In genomic region chr7:45417962-45418492, GRCm38 (mm10) we compare ENCODE assay signal across 20 mouse cellular contexts. TPM values are rescaled to one million over a fixed set of nuclear protein-coding genes. Genes with fewer than 3 reads are reported as not detected.
DNase-seq lines count a peak whose midpoint lies in the region; ATAC-seq and TF ChIP-seq lines count a peak whose summit lies in the region.
"Had no signal": no experiment of that assay in that cellular context is flagged by ENCODE, and none has a peak within 500 bp of the region (broad histone marks: within the 10 kb centered on the region; RNA-seq: fewer than 3 reads in every experiment).

No protein-coding gene starts in this region.

- no peak for TF ChIP-seq POLR2A in ES-Bruce4 (IDR thresholded peaks at IDR 0.05; ENCODE audit: insufficient read depth, low read length)

- no peak for DNase-seq in forebrain, embryonic 10.5 days (ENCODE audit: extremely low spot score, low spot score)
- no peak for DNase-seq in kidney, postnatal 14 days
- no peak for DNase-seq in limb, embryonic 10.5 days (ENCODE audit: low spot score)
- DNase-seq in urinary bladder, postnatal 36 days (ENCODE audit: low spot score in 2 of 2) = no peak
- DNase-seq in liver = no peak
- DNase-seq: adrenal gland, adult 2 months; cerebellum, adult 9-10 months; gastrocnemius, postnatal 10 days; kidney, postnatal 25 days; layer of hippocampus, postnatal 36 days; right cerebral cortex, postnatal 25 days had no signal

- H3K9ac ChIP-seq in forebrain, embryonic 12.5 days = no peak overlapping the region
- H3K9ac ChIP-seq in kidney, embryonic 16.5 days (replicated peaks; ENCODE audit: low read length) = peak overlapping the region; percentile 25
- 0 out of 2 replicates have a peak overlapping the region, but pooled peaks have one; percentile 7 for H3K9ac ChIP-seq in ES-Bruce4 (ENCODE audit: low read depth, poor library complexity, severe bottlenecking)
- H3K9ac ChIP-seq: hindbrain, embryonic 14.5 days; midbrain, embryonic 12.5 days had no signal

- H3K4me1 ChIP-seq in forebrain, embryonic 10.5 days = peaks cover 51% of the 10 kb centered on the region
- peaks cover 18% of the 10 kb centered on the region for H3K4me1 ChIP-seq in forebrain, embryonic 12.5 days
- H3K4me1 ChIP-seq in kidney, embryonic 16.5 days (ENCODE audit: insufficient read depth, low read length) = peaks cover 31% of the 10 kb centered on the region
- peaks cover 7% of the 10 kb centered on the region for H3K4me1 ChIP-seq in ES-Bruce4 (ENCODE audit: control insufficient read depth, insufficient read depth, low read length)
- H3K4me1 ChIP-seq in limb, embryonic 10.5 days = peaks cover 48% of the 10 kb centered on the region

- H3K9me3 ChIP-seq in forebrain, embryonic 10.5 days = no peaks in the 10 kb centered on the region
- no peaks in the 10 kb centered on the region for H3K9me3 ChIP-seq in forebrain, embryonic 12.5 days
- H3K9me3 ChIP-seq in kidney, embryonic 16.5 days (ENCODE audit: low read length) = no peaks in the 10 kb centered on the region
- no peaks in the 10 kb centered on the region for H3K9me3 ChIP-seq in ES-Bruce4 (replicated peaks; ENCODE audit: control insufficient read depth, insufficient read depth, low read length, poor library complexity, severe bottlenecking)
- H3K9me3 ChIP-seq in limb, embryonic 10.5 days (replicated peaks) = no peaks in the 10 kb centered on the region
- H3K9me3 ChIP-seq: midbrain, embryonic 12.5 days had no signal

- no peak overlapping the region for H3K4me2 ChIP-seq in forebrain, embryonic 12.5 days
- 0 out of 2 replicates have a peak overlapping the region, but pooled peaks have one; percentile 17 for H3K4me2 ChIP-seq in kidney, embryonic 16.5 days (replicated peaks; ENCODE audit: low read depth, low read length)
- H3K4me2 ChIP-seq: hindbrain, embryonic 14.5 days; midbrain, embryonic 12.5 days had no signal

- no peak for ATAC-seq in forebrain, embryonic 12.5 days (ENCODE audit: low FRiP score)
- no peak for ATAC-seq in kidney, embryonic 16.5 days (ENCODE audit: low FRiP score, low TSS enrichment)
- ATAC-seq: forebrain, embryonic 16.5 days had no signal

- no peak for TF ChIP-seq EP300 in ES-Bruce4 (IDR thresholded peaks at IDR 0.05; ENCODE audit: insufficient read depth, low read depth, low read length)

- peak overlapping the region; percentile 9; the same call in 1 of the 2 replicates for H3K4me3 ChIP-seq in forebrain, embryonic 10.5 days
- no peak overlapping the region for H3K4me3 ChIP-seq in forebrain, embryonic 12.5 days (replicated peaks)
- no peak overlapping the region for H3K4me3 ChIP-seq in kidney, embryonic 16.5 days (ENCODE audit: low read length)
- no peak overlapping the region for H3K4me3 ChIP-seq in ES-Bruce4 (ENCODE audit: low read depth, low read length)
- H3K4me3 ChIP-seq in limb, embryonic 10.5 days = peak overlapping the region; percentile 16; the same call in 1 of the 2 replicates
- H3K4me3 ChIP-seq: midbrain, embryonic 12.5 days had no signal

- H3K27me3 ChIP-seq in forebrain, embryonic 10.5 days (ENCODE audit: poor library complexity, severe bottlenecking) = peaks cover 97% of the 10 kb centered on the region
- H3K27me3 ChIP-seq in forebrain, embryonic 12.5 days = peaks cover 86% of the 10 kb centered on the region
- peaks cover 65% of the 10 kb centered on the region for H3K27me3 ChIP-seq in kidney, embryonic 16.5 days (ENCODE audit: insufficient read depth, low read length)
- H3K27me3 ChIP-seq in ES-Bruce4 (ENCODE audit: control insufficient read depth, insufficient read depth, low read length, poor library complexity, severe bottlenecking) = no peaks in the 10 kb centered on the region
- H3K27me3 ChIP-seq in limb, embryonic 10.5 days (ENCODE audit: low read depth, poor library complexity, severe bottlenecking) = peaks cover 92% of the 10 kb centered on the region

- 11% methylated on average over 13 of the region's 13 CpGs for WGBS in forebrain, embryonic 10.5 days
- 9% methylated on average over 13 of the region's 13 CpGs for WGBS in forebrain, embryonic 12.5 days
- WGBS in kidney, embryonic 16.5 days = 8% methylated on average over 13 of the region's 13 CpGs
- 10% methylated on average over 13 of the region's 13 CpGs for WGBS in limb, embryonic 10.5 days

- H3K36me3 ChIP-seq in forebrain, embryonic 10.5 days (replicated peaks) = peaks cover 32% of the 10 kb centered on the region
- H3K36me3 ChIP-seq in forebrain, embryonic 12.5 days (replicated peaks) = peaks cover 26% of the 10 kb centered on the region
- peaks cover 22% of the 10 kb centered on the region for H3K36me3 ChIP-seq in kidney, embryonic 16.5 days (ENCODE audit: insufficient read depth, low read length)
- peaks cover 19% of the 10 kb centered on the region for H3K36me3 ChIP-seq in ES-Bruce4 (ENCODE audit: control insufficient read depth, insufficient read depth, low read length, poor library complexity, severe bottlenecking)
- peaks cover 26% of the 10 kb centered on the region for H3K36me3 ChIP-seq in limb, embryonic 10.5 days

- TF ChIP-seq CTCF in ES-Bruce4 (IDR thresholded peaks at IDR 0.05; ENCODE audit: low read depth, low read length) = no peak

- no peak overlapping the region for H3K27ac ChIP-seq in forebrain, embryonic 10.5 days
- no peak overlapping the region for H3K27ac ChIP-seq in forebrain, embryonic 12.5 days
- H3K27ac ChIP-seq in kidney, embryonic 16.5 days (ENCODE audit: low read length) = no peak overlapping the region
- H3K27ac ChIP-seq in ES-Bruce4 (ENCODE audit: insufficient read depth, low read length) = no peak overlapping the region
- no peak overlapping the region for H3K27ac ChIP-seq in limb, embryonic 10.5 days
- H3K27ac ChIP-seq: hindbrain, embryonic 14.5 days; midbrain, embryonic 12.5 days had no signal

RNA-seq across cellular contexts. Expression of gene Lhb, which starts 2.6 kb away (rescaled TPM):
- polyA plus RNA-seq in forebrain, embryonic 10.5 days (2016; fragmentation: Nextera tagmentation; extraction: Ambion mirVana) = not detected in 2 replicates
- polyA plus RNA-seq in forebrain, embryonic 12.5 days (2016; fragmentation: Nextera tagmentation; extraction: Ambion mirVana) = 0.50 TPM in 1 of 2 replicates, not detected in the other
- polyA plus RNA-seq in kidney, embryonic 16.5 days (2015; fragmentation: Nextera tagmentation; extraction: Ambion mirVana) = not detected in 2 replicates
- polyA plus RNA-seq in ES-Bruce4 (2011; ENCODE audit: insufficient read depth, insufficient read length, low read depth, missing spikeins) = not detected in 2 replicates
- polyA plus RNA-seq in limb, embryonic 10.5 days (2016; fragmentation: Nextera tagmentation; extraction: Ambion mirVana) = not detected in 2 replicates
- polyA plus RNA-seq: adrenal gland, adult 2 months; heart, embryonic 14.5 days; liver, adult 2 months; midbrain, embryonic 12.5 days had no signal

RNA-seq across cellular contexts. Expression of gene Ntf5, which starts 4.5 kb away (rescaled TPM):
- polyA plus RNA-seq in forebrain, embryonic 10.5 days (2016; fragmentation: Nextera tagmentation; extraction: Ambion mirVana) = 0.46 and 0.87 TPM in 2 replicates
- 0.32 and 0.65 TPM in 2 replicates for polyA plus RNA-seq in forebrain, embryonic 12.5 days (2016; fragmentation: Nextera tagmentation; extraction: Ambion mirVana)
- polyA plus RNA-seq in kidney, embryonic 16.5 days (2015; fragmentation: Nextera tagmentation; extraction: Ambion mirVana) = 1.5 and 1.6 TPM in 2 replicates
- polyA plus RNA-seq in ES-Bruce4 (2011; ENCODE audit: insufficient read depth, insufficient read length, low read depth, missing spikeins) = 5.0 and 5.2 TPM in 2 replicates
- polyA plus RNA-seq in limb, embryonic 10.5 days (2016; fragmentation: Nextera tagmentation; extraction: Ambion mirVana) = 2.1 and 2.2 TPM in 2 replicates
- polyA plus RNA-seq: adrenal gland, adult 2 months; liver, adult 2 months had no signal

RNA-seq across cellular contexts. Expression of gene Kcna7, which starts 12.6 kb away (rescaled TPM):
- polyA plus RNA-seq in forebrain, embryonic 10.5 days (2016; fragmentation: Nextera tagmentation; extraction: Ambion mirVana) = not detected in 2 replicates
- polyA plus RNA-seq in forebrain, embryonic 12.5 days (2016; fragmentation: Nextera tagmentation; extraction: Ambion mirVana) = not detected in 2 replicates
- not detected in 2 replicates for polyA plus RNA-seq in kidney, embryonic 16.5 days (2015; fragmentation: Nextera tagmentation; extraction: Ambion mirVana)
- 0.41 TPM in 1 of 2 replicates, not detected in the other for polyA plus RNA-seq in ES-Bruce4 (2011; ENCODE audit: insufficient read depth, insufficient read length, low read depth, missing spikeins)
- 0.06 TPM in 1 of 2 replicates, not detected in the other for polyA plus RNA-seq in limb, embryonic 10.5 days (2016; fragmentation: Nextera tagmentation; extraction: Ambion mirVana)
- polyA plus RNA-seq: adrenal gland, adult 2 months; forebrain, embryonic 16.5 days; hindbrain, embryonic 14.5 days; liver, adult 2 months; lung, embryonic 16.5 days; midbrain, embryonic 12.5 days had no signal

RNA-seq across cellular contexts. Expression of gene Gys1, which starts 16.6 kb away (rescaled TPM):
- polyA plus RNA-seq in forebrain, embryonic 10.5 days (2016; fragmentation: Nextera tagmentation; extraction: Ambion mirVana) = 39.0 and 41.6 TPM in 2 replicates
- 28.7 and 30.7 TPM in 2 replicates for polyA plus RNA-seq in forebrain, embryonic 12.5 days (2016; fragmentation: Nextera tagmentation; extraction: Ambion mirVana)
- polyA plus RNA-seq in kidney, embryonic 16.5 days (2015; fragmentation: Nextera tagmentation; extraction: Ambion mirVana) = 51.1 and 51.7 TPM in 2 replicates
- polyA plus RNA-seq in ES-Bruce4 (2011; ENCODE audit: insufficient read depth, insufficient read length, low read depth, missing spikeins) = 24.4 and 26.7 TPM in 2 replicates
- 42.6 and 44.9 TPM in 2 replicates for polyA plus RNA-seq in limb, embryonic 10.5 days (2016; fragmentation: Nextera tagmentation; extraction: Ambion mirVana)

RNA-seq across cellular contexts. Expression of gene Ruvbl2, which starts 19.9 kb away (rescaled TPM):
- 235 and 237 TPM in 2 replicates for polyA plus RNA-seq in forebrain, embryonic 10.5 days (2016; fragmentation: Nextera tagmentation; extraction: Ambion mirVana)
- polyA plus RNA-seq in forebrain, embryonic 12.5 days (2016; fragmentation: Nextera tagmentation; extraction: Ambion mirVana) = 167 and 175 TPM in 2 replicates
- 164 and 173 TPM in 2 replicates for polyA plus RNA-seq in kidney, embryonic 16.5 days (2015; fragmentation: Nextera tagmentation; extraction: Ambion mirVana)
- 263 and 267 TPM in 2 replicates for polyA plus RNA-seq in ES-Bruce4 (2011; ENCODE audit: insufficient read depth, insufficient read length, low read depth, missing spikeins)
- 228 and 283 TPM in 2 replicates for polyA plus RNA-seq in limb, embryonic 10.5 days (2016; fragmentation: Nextera tagmentation; extraction: Ambion mirVana)

Comparison
In these comparisons a context has a peak if more than half of its experiments do, and no peak if none do; other contexts are left out.
1. H3K4me3 ChIP-seq: peak in forebrain, embryonic 10.5 days (single experiment) and limb, embryonic 10.5 days (single experiment); none in forebrain, embryonic 12.5 days (single experiment), kidney, embryonic 16.5 days (single experiment) and ES-Bruce4 (single experiment).